Mouse (Mus musculus): ENCODE measurements around the gene Ptk6. TPM values are rescaled to one million over a fixed set of nuclear protein-coding genes. Genes with fewer than 3 reads are reported as not detected.

Gene Ptk6
- total RNA-seq, 4 experiments from 2014 or later: not detected

Other genes starting within 250 kb of the Ptk6 start
- 10 to 100 TPM in 1 of 4 experiments, 1 to 10 TPM in 3; 6.6 to 12.0 (median 6.7) TPM for gene Nkain4, start 248.1 kb downstream of the Ptk6 start, total RNA-seq (2022)
- 10 to 100 TPM; 28.1 to 35.6 (median 33.2) TPM for gene Arfgap1, start 235.6 kb downstream of the Ptk6 start, total RNA-seq (2022)
- under 1 TPM; 0.19 to 0.75 (median 0.28) TPM for gene Col20a1, start 216.3 kb downstream of the Ptk6 start, total RNA-seq (2022)
- not detected for gene Chrna4, start 159.2 kb downstream of the Ptk6 start, total RNA-seq (2022)
- gene Kcnq2, start 67.5 kb downstream of the Ptk6 start, total RNA-seq (2022): under 1 TPM in 3 of 4 experiments, not detected in 1; 0.06 to 0.12 (median 0.09) TPM
- gene Eef1a2, start 45.8 kb downstream of the Ptk6 start, total RNA-seq (2022): 1,000 to 10,000 TPM; 1,613 to 1,715 (median 1,670) TPM
- 10 to 100 TPM; 45.3 to 54.3 (median 52.4) TPM for gene Ppdpf, start 15.5 kb downstream of the Ptk6 start, total RNA-seq (2022)
- gene Srms, start 10.4 kb upstream of the Ptk6 start, total RNA-seq (2022): under 1 TPM; 0.30 to 0.46 (median 0.38) TPM
- not detected for gene Fndc11, start 17.2 kb upstream of the Ptk6 start, total RNA-seq (2022)
- 1 to 10 TPM; 7.9 to 9.5 (median 9.0) TPM for gene Helz2, start 39.2 kb upstream of the Ptk6 start, total RNA-seq (2022)
- 1 to 10 TPM; 6.9 to 8.8 (median 7.7) TPM for gene Gmeb2, start 85.2 kb upstream of the Ptk6 start, total RNA-seq (2022)
- under 1 TPM in 2 of 4 experiments, not detected in 2; 0.30 to 0.47 TPM for gene Stmn3, start 111.7 kb upstream of the Ptk6 start, total RNA-seq (2022)
- 10 to 100 TPM in 2 of 4 experiments, 1 to 10 TPM in 2; 8.1 to 13.0 (median 10.0) TPM for gene Rtel1, start 117.0 kb upstream of the Ptk6 start, total RNA-seq (2022)
- gene Zgpat, start 162.1 kb upstream of the Ptk6 start, total RNA-seq (2022): 10 to 100 TPM; 17.4 to 22.9 (median 18.1) TPM
- 10 to 100 TPM; 50.2 to 56.0 (median 53.9) TPM for gene Arfrp1, start 162.6 kb upstream of the Ptk6 start, total RNA-seq (2022)
- gene Lime1, start 177.3 kb upstream of the Ptk6 start, total RNA-seq (2022): 1 to 10 TPM; 4.6 to 5.1 (median 4.8) TPM